26 mouse cellular contexts compared by ENCODE assay signal in the genomic region with DNA sequence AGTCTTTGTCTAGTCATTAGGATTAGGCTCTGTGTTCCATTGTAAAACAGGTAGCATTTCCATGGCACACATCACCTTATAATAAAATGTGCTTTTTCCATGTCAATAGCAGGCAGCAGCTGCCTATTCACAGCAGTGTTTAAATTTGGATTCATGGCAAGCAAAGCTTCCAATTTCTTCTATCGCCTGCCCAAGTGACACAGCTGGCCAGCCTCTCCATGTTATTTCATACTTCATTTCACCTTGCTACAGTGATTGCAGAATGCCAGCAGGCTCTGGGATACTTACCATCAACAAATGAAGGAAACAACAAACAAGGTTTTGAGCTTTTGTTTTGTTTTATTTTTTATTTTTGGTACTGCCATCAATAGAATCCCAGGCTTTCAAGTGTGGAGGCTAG.
"Had no signal": no experiment of that assay in that cellular context is flagged by ENCODE, and none has a peak within 500 bp of the region (broad histone marks: within the 10 kb centered on the region; RNA-seq: fewer than 3 reads in every experiment).

No protein-coding gene starts in this region.

- H3K27ac ChIP-seq: heart, adult 2 months; heart, embryonic 13.5 days; heart, embryonic 15.5 days; hindbrain, embryonic 12.5 days; hindbrain, embryonic 14.5 days; intestine, embryonic 15.5 days; layer of hippocampus, adult 2 months; left cerebral cortex, adult 2 months; limb, embryonic 10.5 days; limb, embryonic 12.5 days; liver, embryonic 13.5 days had no signal

- H3K4me2 ChIP-seq: heart, embryonic 11.5 days; heart, embryonic 13.5 days; heart, embryonic 15.5 days; hindbrain, embryonic 12.5 days; hindbrain, embryonic 14.5 days; intestine, embryonic 15.5 days; limb, embryonic 12.5 days; liver, embryonic 11.5 days; liver, embryonic 13.5 days had no signal

- H3K4me3 ChIP-seq: heart, adult 2 months; heart, embryonic 13.5 days; heart, embryonic 15.5 days; hindbrain, embryonic 12.5 days; intestine, embryonic 15.5 days; layer of hippocampus, adult 2 months; left cerebral cortex, adult 2 months; limb, embryonic 10.5 days; limb, embryonic 12.5 days; liver, embryonic 13.5 days had no signal

- H3K27me3 ChIP-seq: heart, embryonic 13.5 days; heart, embryonic 15.5 days; hindbrain, embryonic 12.5 days; intestine, embryonic 15.5 days; limb, embryonic 12.5 days; liver, embryonic 13.5 days had no signal

- DNase-seq: gastrocnemius, postnatal 14 days; gastrocnemius, postnatal 36 days; heart, adult 11 months; heart, adult 2 months; heart, postnatal 14 days; heart, postnatal 36 days; kidney, adult 18-20 months; kidney, adult 8-10 months; kidney, postnatal 10 days; kidney, postnatal 25 days; kidney, postnatal 4 days; liver; liver, embryonic 13.5 days had no signal

- H3K4me1 ChIP-seq: heart, embryonic 13.5 days; heart, embryonic 15.5 days; hindbrain, embryonic 12.5 days; intestine, embryonic 15.5 days; limb, embryonic 10.5 days; limb, embryonic 12.5 days; liver, embryonic 13.5 days had no signal

- H3K9ac ChIP-seq: heart, embryonic 13.5 days; heart, embryonic 15.5 days; hindbrain, embryonic 12.5 days; hindbrain, embryonic 14.5 days; intestine, embryonic 15.5 days; limb, embryonic 12.5 days; liver, embryonic 13.5 days had no signal

- H3K36me3 ChIP-seq: heart, embryonic 13.5 days; heart, embryonic 15.5 days; hindbrain, embryonic 12.5 days; intestine, embryonic 15.5 days; limb, embryonic 10.5 days; limb, embryonic 12.5 days; liver, embryonic 13.5 days had no signal

- ATAC-seq: hindbrain, embryonic 16.5 days; intestine, embryonic 15.5 days; intestine, postnatal 0 days had no signal

- H3K9me3 ChIP-seq: heart, embryonic 13.5 days; heart, embryonic 15.5 days; hindbrain, embryonic 12.5 days; intestine, embryonic 15.5 days; limb, embryonic 10.5 days; limb, embryonic 12.5 days; liver, embryonic 13.5 days had no signal
